Mouse (Mus musculus) stomach, postnatal 0 days (tissue): Measurements from ENCODE around the gene Vmn1r87.

Experiments
- CTCF ChIP-seq: IDR thresholded peaks from 2 replicates; pipeline ENCODE4 v1.5.1; 2016; ENCODE audit warnings: antibody characterized with exemption, low read depth, mild to moderate bottlenecking, moderate library complexity
- EP300 ChIP-seq: optimal IDR thresholded peaks from 2 replicates; pipeline ENCODE3; 2016; ENCODE audit warnings: antibody characterized with exemption

DNA sequence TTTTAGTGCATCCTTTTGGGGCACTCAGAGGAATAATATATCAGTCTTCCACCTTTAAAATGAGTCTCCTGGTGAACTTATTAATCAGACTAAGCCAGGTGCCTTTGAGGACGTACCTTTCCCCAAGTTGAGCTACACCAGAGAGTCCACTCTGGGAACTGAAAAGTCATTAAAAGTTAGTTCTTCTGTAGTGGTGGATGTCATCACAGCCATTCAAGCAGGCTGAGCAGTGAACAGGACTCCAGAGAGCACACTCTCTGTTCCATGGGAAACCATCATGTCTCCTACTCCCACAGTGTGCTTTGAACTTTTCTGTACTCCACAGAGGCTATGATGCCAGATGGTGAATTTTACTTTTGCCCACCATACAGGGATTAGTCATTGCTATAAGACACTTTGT is at the start of gene Vmn1r87:
- TF ChIP-seq CTCF: no peak
- no peak for TF ChIP-seq EP300
